Mouse (Mus musculus): ENCODE measurements around the gene Kcnd2. TPM values are rescaled to one million over a fixed set of nuclear protein-coding genes. Genes with fewer than 3 reads are reported as not detected.
"Not testable (repeated sequence)": the region's sequence is repeated elsewhere in the genome, so short reads cannot be mapped to it uniquely, and the experiment has no call there.

Kcnd2 gene
- total and polyA plus RNA-seq, 3 experiments, result not detected

GRCm38 (mm10) chr6:21327081-21327737 lies 111.9 kb downstream of the Kcnd2 start:
- DNase-seq (ENCODE audit: extremely low read depth), result no peak
- Histone ChIP-seq H3K79me2 (replicated peaks; ENCODE audit: control insufficient read depth, extremely low read depth, insufficient read depth, poor library complexity, severe bottlenecking) (no peaks in the 10 kb centered on the region), H3K4me3 (replicated peaks in 1 of 3; ENCODE audit: low read depth in 2 of 3, low read length in 2 of 3, poor library complexity in 1 of 3) (no peak overlapping the region), H3K4me2 (ENCODE audit: insufficient read depth, low read depth, poor library complexity, severe bottlenecking) (no peak overlapping the region), H3K4me1 (ENCODE audit: control insufficient read depth in 1 of 2, insufficient read depth in 2 of 2) (no peaks in the 10 kb centered on the region), H3K27me3 (replicated peaks) (no peaks in the 10 kb centered on the region), H3K27ac (ENCODE audit: insufficient read depth, low read depth) (no peak overlapping the region), H3K36me3 (replicated peaks in 1 of 2; ENCODE audit: control insufficient read depth in 1 of 2, insufficient read depth in 1 of 2, low read length in 1 of 2) (no peaks in the 10 kb centered on the region), H3K9me3 (replicated peaks; ENCODE audit: low read length) (no peaks in the 10 kb centered on the region), H3K9ac (ENCODE audit: insufficient read depth, low read depth) (no peak overlapping the region)
- in situ Hi-C loops (cut with MboI; ENCODE audit: low pct_ligation_motif_present, low pct_unique_long_range_greater_than_20kb, low sequenced_read_pairs), result no loop called here
- dilution Hi-C loops (cut with MboI; ENCODE audit: extremely low pct_ligation_motif_present, extremely low pct_unique_long_range_greater_than_20kb, low sequenced_read_pairs), result no loop called here
- TF ChIP-seq POLR2AphosphoS2 (IDR thresholded peaks at IDR 0.05; ENCODE audit: low read depth, low read length) (no peak), RAD21 (IDR thresholded peaks at IDR 0.05; ENCODE audit: low read depth, low read length) (no peak), GABPA (IDR thresholded peaks at IDR 0.05; ENCODE audit: insufficient replicate concordance, low read depth, low read length) (no peak), MXI1 (IDR thresholded peaks at IDR 0.05; ENCODE audit: low read depth, low read length) (no peak), JUND (conservative IDR thresholded peaks at IDR 0.05; ENCODE audit: low read depth, low read length) (no peak)

- H3K4me1 ChIP-seq (ENCODE audit: control insufficient read depth in 1 of 2, insufficient read depth in 2 of 2); dilution Hi-C loops (cut with MboI; ENCODE audit: extremely low pct_ligation_motif_present, extremely low pct_unique_long_range_greater_than_20kb, low sequenced_read_pairs); H3K27me3 ChIP-seq (replicated peaks); H3K9ac ChIP-seq (ENCODE audit: insufficient read depth, low read depth); H3K4me3 ChIP-seq (replicated peaks in 1 of 3; ENCODE audit: low read depth in 2 of 3, low read length in 2 of 3, poor library complexity in 1 of 3); H3K79me2 ChIP-seq (replicated peaks; ENCODE audit: control insufficient read depth, extremely low read depth, insufficient read depth, poor library complexity, severe bottlenecking); H3K4me2 ChIP-seq (ENCODE audit: insufficient read depth, low read depth, poor library complexity, severe bottlenecking); H3K9me3 ChIP-seq (replicated peaks; ENCODE audit: low read length); H3K27ac ChIP-seq (ENCODE audit: insufficient read depth, low read depth); H3K36me3 ChIP-seq (replicated peaks in 1 of 2; ENCODE audit: control insufficient read depth in 1 of 2, insufficient read depth in 1 of 2, low read length in 1 of 2); DNase-seq (ENCODE audit: extremely low read depth); in situ Hi-C loops (cut with MboI; ENCODE audit: low pct_ligation_motif_present, low pct_unique_long_range_greater_than_20kb, low sequenced_read_pairs): not testable (repeated sequence)
Measured at GRCm38 (mm10) chr6:21385298-21385697, 170.0 kb downstream of the Kcnd2 start.

GRCm38 (mm10) chr6:21391776-21392175 lies 176.5 kb downstream of the Kcnd2 start:
- Histone ChIP-seq H3K9me3 (replicated peaks; ENCODE audit: low read length) (no peaks in the 10 kb centered on the region), H3K9ac (ENCODE audit: insufficient read depth, low read depth) (no peak overlapping the region), H3K27ac (ENCODE audit: insufficient read depth, low read depth) (no peak overlapping the region), H3K4me3 (replicated peaks in 1 of 3; ENCODE audit: low read depth in 2 of 3, low read length in 2 of 3, poor library complexity in 1 of 3) (no peak overlapping the region), H3K36me3 (replicated peaks in 1 of 2; ENCODE audit: control insufficient read depth in 1 of 2, insufficient read depth in 1 of 2, low read length in 1 of 2) (no peaks in the 10 kb centered on the region), H3K27me3 (replicated peaks) (no peaks in the 10 kb centered on the region), H3K4me1 (ENCODE audit: control insufficient read depth in 1 of 2, insufficient read depth in 2 of 2) (no peaks in the 10 kb centered on the region), H3K4me2 (ENCODE audit: insufficient read depth, low read depth, poor library complexity, severe bottlenecking) (no peak overlapping the region), H3K79me2 (replicated peaks; ENCODE audit: control insufficient read depth, extremely low read depth, insufficient read depth, poor library complexity, severe bottlenecking) (no peaks in the 10 kb centered on the region)
- TF ChIP-seq JUN (IDR thresholded peaks at IDR 0.05; ENCODE audit: insufficient read depth, low read depth, low read length), result no peak
- no peak for TF ChIP-seq MAFK (IDR thresholded peaks at IDR 0.05; ENCODE audit: insufficient replicate concordance, low read length)
- no peak for TF ChIP-seq SIN3A (IDR thresholded peaks at IDR 0.05; ENCODE audit: low read length)
- no peak for TF ChIP-seq POLR2AphosphoS2 (IDR thresholded peaks at IDR 0.05; ENCODE audit: low read depth, low read length)
- TF ChIP-seq NRF1 (IDR thresholded peaks at IDR 0.05; ENCODE audit: low read depth, low read length), result no peak
- no peak for TF ChIP-seq KAT2A (IDR thresholded peaks at IDR 0.05; ENCODE audit: insufficient replicate concordance, low read length)
- no peak for TF ChIP-seq USF1 (IDR thresholded peaks at IDR 0.05; ENCODE audit: low read depth, low read length)
- TF ChIP-seq ZNF384 (IDR thresholded peaks at IDR 0.05; ENCODE audit: low read depth, low read length), result no peak
- dilution Hi-C loops (cut with MboI; ENCODE audit: extremely low pct_ligation_motif_present, extremely low pct_unique_long_range_greater_than_20kb, low sequenced_read_pairs) (no loop called here), in situ Hi-C loops (cut with MboI; ENCODE audit: low pct_ligation_motif_present, low pct_unique_long_range_greater_than_20kb, low sequenced_read_pairs) (no loop called here)
- DNase-seq (ENCODE audit: extremely low read depth), result no peak

Measured in CH12.LX (cell line).